Mouse (Mus musculus) brain, embryonic 18.5 days (tissue): ENCODE measurements around the gene Snx29.
"Not testable (repeated sequence)": the region's sequence is repeated elsewhere in the genome, so short reads cannot be mapped to it uniquely, and the experiment has no call there.

Source experiments
- DNase-seq: peaks from one replicate; pipeline ENCODE4 v3.0.0-alpha.2; 2012; ENCODE audit warnings: low read depth, low spot score

Snx29 gene

GRCm38 (mm10) chr16:11532592-11532991 lies 209.9 kb downstream of the Snx29 start:
- DNase-seq = peak; percentile 26

GRCm38 (mm10) chr16:11533441-11533840 lies 210.7 kb downstream of the Snx29 start:
- DNase-seq = no peak

- DNase-seq = no peak
Measured at GRCm38 (mm10) chr16:11537663-11538062, 215.0 kb downstream of the Snx29 start.

- no peak for DNase-seq
Measured at GRCm38 (mm10) chr16:11538191-11538590, 215.5 kb downstream of the Snx29 start.

GRCm38 (mm10) chr16:11540961-11541360 lies 218.3 kb downstream of the Snx29 start:
- DNase-seq = no peak

- DNase-seq = no peak
Measured at GRCm38 (mm10) chr16:11541769-11542168, 219.1 kb downstream of the Snx29 start.

- DNase-seq = no peak
Measured at GRCm38 (mm10) chr16:11550043-11550725, 227.5 kb downstream of the Snx29 start.

- DNase-seq = no peak
Measured at GRCm38 (mm10) chr16:11561714-11562113, 239.0 kb downstream of the Snx29 start.

- no peak for DNase-seq
Measured at GRCm38 (mm10) chr16:11563846-11564245, 241.1 kb downstream of the Snx29 start.

- no peak for DNase-seq
Measured at GRCm38 (mm10) chr16:11565126-11565525, 242.4 kb downstream of the Snx29 start.

GRCm38 (mm10) chr16:11567594-11567993 lies 244.9 kb downstream of the Snx29 start:
- no peak for DNase-seq

- DNase-seq = no peak
Measured at GRCm38 (mm10) chr16:11568095-11568494, 245.4 kb downstream of the Snx29 start.

- DNase-seq = no peak
Measured at GRCm38 (mm10) chr16:11568601-11569000, 245.9 kb downstream of the Snx29 start.

GRCm38 (mm10) chr16:11569127-11569526 lies 246.4 kb downstream of the Snx29 start:
- no peak for DNase-seq

- no peak for DNase-seq
Measured at GRCm38 (mm10) chr16:11570072-11570471, 247.4 kb downstream of the Snx29 start.

GRCm38 (mm10) chr16:11574517-11574916 lies 251.8 kb downstream of the Snx29 start:
- DNase-seq = no peak

- not testable (repeated sequence) for DNase-seq
Measured at GRCm38 (mm10) chr16:11575733-11576132, 253.0 kb downstream of the Snx29 start.

- DNase-seq = no peak
Measured at GRCm38 (mm10) chr16:11577541-11578255, 255.0 kb downstream of the Snx29 start.

GRCm38 (mm10) chr16:11579676-11580098 lies 257.0 kb downstream of the Snx29 start:
- peak; percentile 60 for DNase-seq

- DNase-seq = no peak
Measured at GRCm38 (mm10) chr16:11583941-11584639, 261.4 kb downstream of the Snx29 start.

GRCm38 (mm10) chr16:11588689-11589088 lies 266.0 kb downstream of the Snx29 start:
- DNase-seq = no peak

- no peak for DNase-seq
Measured at GRCm38 (mm10) chr16:11589336-11589735, 266.6 kb downstream of the Snx29 start.
